17 mouse cellular contexts compared by ENCODE assay signal in the genomic region with DNA sequence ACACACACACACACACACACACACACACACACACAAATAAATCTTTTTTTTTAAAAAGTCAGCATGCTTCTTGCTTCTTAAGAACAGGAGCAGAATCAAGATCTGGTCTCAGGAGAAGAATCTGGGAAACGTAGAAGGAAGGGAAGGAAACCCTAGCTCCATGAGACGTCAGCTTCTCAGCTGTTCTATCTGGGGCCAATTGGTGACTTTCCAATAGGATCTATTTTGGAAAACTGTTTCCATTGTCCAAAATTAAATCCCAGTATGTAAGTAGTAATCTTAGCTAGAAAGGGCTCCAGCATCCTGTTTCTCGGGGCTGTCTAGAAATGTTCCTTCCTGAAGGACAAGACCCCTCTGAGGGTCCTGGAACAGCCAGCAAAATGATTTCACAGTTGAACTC.
"Had no signal": no experiment of that assay in that cellular context is flagged by ENCODE, and none has a peak within 500 bp of the region (broad histone marks: within the 10 kb centered on the region; RNA-seq: fewer than 3 reads in every experiment).

No protein-coding gene starts in this region.

- H3K36me3 ChIP-seq: limb, embryonic 15.5 days; midbrain, embryonic 12.5 days; midbrain, embryonic 15.5 days; neural tube, embryonic 12.5 days; neural tube, embryonic 15.5 days; stomach, embryonic 15.5 days had no signal

- H3K27me3 ChIP-seq: limb, embryonic 15.5 days; midbrain, embryonic 12.5 days; midbrain, embryonic 15.5 days; neural tube, embryonic 12.5 days; neural tube, embryonic 15.5 days; stomach, embryonic 15.5 days had no signal

- H3K4me1 ChIP-seq: limb, embryonic 15.5 days; midbrain, embryonic 12.5 days; midbrain, embryonic 15.5 days; neural tube, embryonic 12.5 days; neural tube, embryonic 15.5 days; stomach, embryonic 15.5 days had no signal

- H3K4me3 ChIP-seq: limb, embryonic 15.5 days; midbrain, embryonic 12.5 days; midbrain, embryonic 15.5 days; neural tube, embryonic 12.5 days; neural tube, embryonic 15.5 days; stomach, embryonic 15.5 days had no signal

- H3K27ac ChIP-seq: limb, embryonic 15.5 days; liver, embryonic 14.5 days; macrophage; midbrain, embryonic 12.5 days; midbrain, embryonic 15.5 days; neural tube, embryonic 12.5 days; neural tube, embryonic 15.5 days; stomach, embryonic 15.5 days had no signal

- H3K9ac ChIP-seq: limb, embryonic 15.5 days; liver, embryonic 14.5 days; liver, postnatal 0 days; lung, embryonic 14.5 days; midbrain, embryonic 12.5 days; midbrain, embryonic 15.5 days; neural tube, embryonic 12.5 days; neural tube, embryonic 15.5 days; stomach, embryonic 15.5 days had no signal

- DNase-seq: kidney, postnatal 14 days; kidney, postnatal 4 days; liver, postnatal 0 days; lung, embryonic 14.5 days; right cerebral cortex, adult 18-20 months; right cerebral cortex, postnatal 14 days; right cerebral cortex, postnatal 4 days; spleen, adult 18-20 months; thymus, postnatal 25 days had no signal

- H3K9me3 ChIP-seq: limb, embryonic 15.5 days; midbrain, embryonic 12.5 days; midbrain, embryonic 15.5 days; neural tube, embryonic 12.5 days; neural tube, embryonic 15.5 days; stomach, embryonic 15.5 days had no signal
